Mouse (Mus musculus) monocyte, adult 2 months (primary cell): Measurements from ENCODE around the gene Trmt2a.

Source experiments
- DNase-seq, 2 experiments: peaks; one replicate each; pipeline ENCODE4 v3.0.0; 2022; ENCODE audit warnings: low spot score in 2 of 2, low read depth in 1 of 2

Gene Trmt2a

GRCm38 (mm10) chr16:18231047-18231446, 17.4 kb upstream of the Trmt2a start:
- no peak for DNase-seq

GRCm38 (mm10) chr16:18231451-18231850, 17.0 kb upstream of the Trmt2a start:
- no peak for DNase-seq

GRCm38 (mm10) chr16:18233451-18233850, 15.0 kb upstream of the Trmt2a start:
- no peak for DNase-seq

- no peak for DNase-seq
Observed at GRCm38 (mm10) chr16:18233919-18234670, 14.4 kb upstream of the Trmt2a start.

GRCm38 (mm10) chr16:18234671-18235388, 13.6 kb upstream of the Trmt2a start, which contains the start of gene Zdhhc8:
TSS of gene Zdhhc8 (minus strand) at chr16:18235136.
- no peak for DNase-seq

- no peak for DNase-seq
Observed at GRCm38 (mm10) chr16:18235389-18236065, 13.0 kb upstream of the Trmt2a start.

- DNase-seq = no peak
Observed at GRCm38 (mm10) chr16:18236676-18237501, 11.6 kb upstream of the Trmt2a start.

GRCm38 (mm10) chr16:18241581-18241980, 6.9 kb upstream of the Trmt2a start:
- DNase-seq = no peak

- peak in 1 of 2 experiments; percentile 10 for DNase-seq
Observed at GRCm38 (mm10) chr16:18247521-18248399, 719 bp upstream of the Trmt2a start.

GRCm38 (mm10) chr16:18249364-18249967, 987 bp downstream of the Trmt2a start:
- DNase-seq = peak; percentile 59 to 66

- no peak for DNase-seq
Observed at GRCm38 (mm10) chr16:18250231-18250630, 1.8 kb downstream of the Trmt2a start.

GRCm38 (mm10) chr16:18250828-18251790, 2.6 kb downstream of the Trmt2a start:
- DNase-seq = no peak

- no peak for DNase-seq
Observed at GRCm38 (mm10) chr16:18252736-18253135, 4.3 kb downstream of the Trmt2a start.

GRCm38 (mm10) chr16:18253866-18254265, 5.4 kb downstream of the Trmt2a start:
- no peak for DNase-seq

- DNase-seq = no peak
Observed at GRCm38 (mm10) chr16:18258221-18258620, 9.7 kb downstream of the Trmt2a start, which contains the start of gene Gm49776. TSS of gene Gm49776 (minus strand) at chr16:18258321.

GRCm38 (mm10) chr16:18265024-18265423, 16.5 kb downstream of the Trmt2a start:
- no peak for DNase-seq

GRCm38 (mm10) chr16:18268182-18268581, 19.7 kb downstream of the Trmt2a start:
- no peak for DNase-seq

- DNase-seq = no peak
Observed at GRCm38 (mm10) chr16:18275166-18275565, 26.7 kb downstream of the Trmt2a start.
